Mouse (Mus musculus): ENCODE results near the gene Tmem126a.
A peak's percentile ranks its signal among the peaks of the same experiment; 100 is the strongest.

The Tmem126a gene

DNA sequence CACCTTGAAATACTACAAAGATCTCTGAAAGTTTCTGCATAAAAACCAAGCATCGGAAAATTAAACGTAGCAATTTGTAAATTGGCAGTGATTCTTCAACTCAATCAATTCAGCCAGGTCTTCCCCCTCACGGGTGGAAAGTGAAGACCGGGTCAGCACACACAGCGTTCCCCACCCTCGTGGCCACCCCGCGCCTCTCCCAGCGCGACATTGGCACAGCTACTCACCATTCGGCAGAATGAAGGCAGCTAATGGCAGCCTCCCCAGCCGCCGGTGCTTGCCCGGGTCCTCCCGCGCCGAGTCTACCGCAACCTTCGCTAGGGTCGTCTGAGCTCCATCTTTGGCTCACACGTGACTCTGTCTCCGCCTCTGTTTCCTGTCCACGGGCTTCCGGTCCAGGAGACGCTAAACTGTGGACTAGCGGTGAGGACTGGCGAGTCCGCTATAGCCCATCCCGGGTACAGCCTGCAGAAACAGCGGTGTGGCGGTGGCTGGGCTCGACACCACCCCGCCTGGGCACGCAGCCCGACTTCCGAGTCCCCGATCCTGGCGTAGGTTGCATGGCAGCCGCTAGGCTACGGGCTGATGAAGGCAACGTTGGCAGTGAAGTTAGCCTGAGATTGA, at the start of gene Tmem126a:
Gene Tmem126a (minus strand): TSS at position 385 of the 624 bp plus-strand sequence.
- peak; percentile 76 to 82 for DNase-seq (ENCODE audit: low spot score in 2 of 2)

DNA sequence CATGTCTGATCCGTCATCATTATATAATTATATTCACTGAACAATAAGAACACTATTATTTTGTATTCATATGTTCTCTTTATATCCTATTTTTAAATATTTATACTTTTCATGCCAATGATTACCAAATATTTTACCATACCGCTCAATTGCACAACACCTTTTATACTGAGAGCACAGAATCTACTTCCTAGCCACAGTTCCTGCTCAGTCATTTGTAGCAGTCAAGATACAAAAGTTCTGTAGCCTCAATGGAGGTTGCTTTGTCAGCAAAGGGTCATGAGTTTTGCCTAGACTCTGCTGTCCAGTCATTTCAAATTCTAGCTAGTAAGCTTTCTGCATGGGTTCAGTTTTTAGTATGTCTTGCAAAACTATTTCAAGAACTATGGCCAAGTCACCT, 25.6 kb upstream of the Tmem126a start:
- no peak for DNase-seq (ENCODE audit: low spot score in 2 of 2)

DNA sequence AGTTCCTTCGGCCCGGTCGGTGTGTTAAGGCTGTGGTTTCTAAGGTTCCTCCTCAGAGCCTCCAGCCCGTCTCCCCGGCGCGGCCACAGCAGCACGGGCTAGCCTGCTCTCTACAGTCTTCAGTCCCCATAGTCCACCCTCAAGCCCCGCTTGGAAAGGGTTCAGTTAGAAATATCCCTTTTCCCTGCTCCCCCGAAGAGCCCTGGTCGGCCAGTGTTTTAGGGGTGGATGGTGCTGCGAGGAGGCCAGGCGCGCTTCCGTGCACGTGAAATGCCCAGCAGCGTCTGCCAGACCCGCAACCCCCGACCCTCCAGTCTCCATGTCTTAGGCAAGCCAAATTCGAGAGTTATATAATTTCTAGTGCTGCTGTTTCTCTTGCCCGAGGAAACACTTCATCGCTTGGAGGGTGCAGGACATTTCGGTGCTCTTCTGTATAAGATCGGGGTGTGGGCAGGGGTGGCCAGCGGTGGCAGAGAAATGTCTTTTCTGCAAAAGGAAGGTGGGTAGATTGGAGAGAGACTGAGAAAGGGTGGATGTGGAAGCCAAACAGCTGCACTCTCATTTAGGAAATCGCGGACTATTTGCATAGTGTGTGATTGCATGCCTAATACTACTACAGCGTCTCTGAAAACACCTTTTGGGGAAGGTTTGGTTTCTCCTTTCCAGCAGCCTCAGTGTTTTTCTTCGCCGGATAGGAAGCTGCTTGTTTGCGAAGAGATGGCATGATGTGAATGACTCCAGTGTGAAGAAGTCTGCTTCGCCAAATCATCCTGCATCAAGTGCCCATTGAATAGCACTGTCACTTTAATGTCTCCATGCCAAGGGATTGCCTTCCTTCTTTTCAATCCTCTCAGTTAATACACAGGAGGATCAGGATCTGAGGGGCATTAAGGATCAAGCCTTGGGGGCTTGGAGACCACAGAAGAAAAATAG, 19.6 kb upstream of the Tmem126a start, which contains the start of gene Dlg2:
Gene Dlg2 (plus strand): TSS at position 360 of the 933 bp plus-strand sequence.
- no peak for DNase-seq (ENCODE audit: low spot score in 2 of 2)

DNA sequence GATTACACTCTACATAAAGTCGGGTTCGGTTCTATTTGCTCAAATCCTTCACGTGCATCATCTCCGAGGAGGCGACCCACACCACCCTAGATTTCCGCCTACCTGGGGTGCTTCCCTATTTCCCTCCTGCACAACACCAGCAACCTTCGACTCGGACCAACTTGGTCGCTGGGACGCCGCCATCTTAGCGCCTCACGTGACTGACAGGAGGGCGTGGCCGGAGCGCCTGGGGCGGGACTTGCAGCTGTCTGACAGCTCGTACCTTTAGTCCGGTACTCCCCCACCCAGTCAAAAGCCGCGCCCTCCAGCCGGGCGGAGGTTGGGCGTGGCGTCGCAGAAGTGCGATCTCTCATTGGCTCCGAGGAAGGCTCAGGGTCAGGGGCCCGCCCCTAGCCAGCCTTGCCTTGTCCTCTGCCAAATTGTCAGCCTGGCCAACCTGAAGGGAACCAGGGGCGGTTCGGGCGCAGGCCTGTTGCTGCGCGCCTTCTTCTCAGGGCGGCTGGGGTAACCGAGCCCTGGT, 18.8 kb upstream of the Tmem126a start, which contains the start of gene Tmem126b:
Gene Tmem126b (minus strand): TSS at position 209 of the 520 bp plus-strand sequence.
- DNase-seq (ENCODE audit: low spot score in 2 of 2), result peak; percentile 99 to 100

DNA sequence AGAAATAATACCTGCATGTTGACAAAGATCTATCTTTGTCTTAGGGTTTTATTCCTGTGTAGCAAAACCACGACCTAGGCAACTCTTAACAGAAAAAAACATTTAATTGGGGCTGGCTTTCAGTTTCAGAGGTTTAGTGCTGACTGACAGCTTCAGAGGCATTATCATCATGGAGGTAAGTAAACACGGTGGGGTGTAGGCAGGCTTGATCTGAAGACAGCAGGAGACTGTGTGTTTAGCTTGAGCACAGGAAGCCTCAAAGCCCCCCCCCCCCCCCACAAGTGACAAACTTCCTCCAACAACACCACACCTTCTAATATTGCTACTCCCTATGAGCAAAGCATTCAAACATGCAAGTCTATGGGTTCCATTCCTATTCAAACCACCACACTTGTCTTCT, 16.5 kb upstream of the Tmem126a start:
- no peak for DNase-seq (ENCODE audit: low spot score in 2 of 2)

DNA sequence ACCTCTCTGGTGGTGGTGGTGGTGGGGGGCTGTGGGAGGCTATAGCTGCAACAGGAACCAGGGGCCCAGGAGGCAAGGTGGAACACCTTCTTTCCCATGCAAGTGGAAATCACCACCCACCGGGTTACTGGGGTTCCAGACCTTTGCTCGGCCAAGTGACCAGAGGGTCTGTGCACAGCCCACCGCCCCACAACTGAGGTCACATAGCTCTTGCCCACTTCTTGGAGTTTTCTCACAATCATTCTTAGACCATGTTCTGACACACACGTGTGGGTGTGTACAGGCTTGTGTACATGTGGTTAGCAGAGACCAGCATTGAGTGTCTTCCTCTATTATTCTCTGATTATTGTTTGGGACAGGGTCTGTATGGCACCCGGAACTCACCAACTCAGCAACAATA, 4.4 kb upstream of the Tmem126a start:
- DNase-seq (ENCODE audit: low spot score in 2 of 2), result no peak

DNA sequence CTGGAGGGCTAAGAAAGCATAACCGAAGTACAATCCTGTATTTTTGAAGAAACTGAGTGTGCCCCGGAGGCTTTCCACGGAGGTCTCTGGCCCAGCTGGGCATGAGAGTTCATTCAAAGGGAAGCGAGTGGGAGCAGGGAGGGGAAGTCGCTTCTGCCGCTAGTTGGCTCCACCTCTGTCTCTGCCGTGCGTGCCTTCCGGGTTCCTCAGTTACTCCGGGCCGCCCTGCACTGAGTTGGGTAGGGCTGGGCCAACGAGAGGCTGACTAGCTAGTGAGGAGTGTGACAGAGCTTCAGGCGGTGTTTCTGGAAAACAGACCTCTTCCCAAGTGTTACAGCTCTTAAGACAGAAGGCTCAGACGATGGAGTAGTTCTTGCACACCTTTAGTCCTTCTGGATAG, 3.9 kb upstream of the Tmem126a start:
- peak; percentile 59 to 61 for DNase-seq (ENCODE audit: low spot score in 2 of 2)

DNA sequence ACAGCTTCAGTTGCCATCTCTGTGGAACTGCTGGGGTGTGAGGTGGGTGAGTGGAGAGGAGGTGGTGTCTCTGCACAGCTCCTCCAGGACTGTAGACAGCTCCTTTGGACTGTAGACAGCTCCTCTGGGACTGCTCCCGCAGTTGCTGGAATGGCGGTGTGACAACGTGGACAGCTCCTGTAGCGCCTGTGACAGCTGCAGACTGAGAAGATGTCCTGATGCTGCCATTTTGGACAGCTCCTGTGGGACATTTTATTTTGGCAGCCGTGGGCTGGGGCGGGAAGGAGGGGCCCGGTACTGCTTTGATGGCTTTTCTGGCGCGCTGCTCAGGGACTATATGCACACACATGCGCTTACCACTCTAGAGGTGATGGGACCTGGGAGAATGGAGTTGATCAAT, 3.3 kb upstream of the Tmem126a start:
- no peak for DNase-seq (ENCODE audit: low spot score in 2 of 2)

DNA sequence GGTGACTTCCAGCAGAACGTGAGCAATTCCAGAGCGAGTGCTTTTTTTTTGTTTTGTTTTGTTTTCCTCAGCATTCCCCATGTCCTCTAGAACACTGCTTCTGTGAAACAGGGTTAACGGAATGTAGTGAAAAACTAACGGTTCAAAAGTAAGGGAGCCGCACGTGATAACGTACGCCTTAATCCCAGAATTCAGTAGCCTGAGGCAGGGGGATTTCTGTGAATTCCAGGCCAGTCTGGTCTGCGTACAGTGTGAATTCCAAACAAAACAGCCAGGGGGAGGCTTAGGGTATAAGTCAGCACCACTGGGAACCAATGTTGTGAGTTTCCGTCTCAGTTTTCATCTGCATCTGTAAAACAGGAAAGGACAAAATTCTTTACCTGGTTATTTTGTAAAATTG, 488 bp upstream of the Tmem126a start:
- no peak for DNase-seq (ENCODE audit: low spot score in 2 of 2)

DNA sequence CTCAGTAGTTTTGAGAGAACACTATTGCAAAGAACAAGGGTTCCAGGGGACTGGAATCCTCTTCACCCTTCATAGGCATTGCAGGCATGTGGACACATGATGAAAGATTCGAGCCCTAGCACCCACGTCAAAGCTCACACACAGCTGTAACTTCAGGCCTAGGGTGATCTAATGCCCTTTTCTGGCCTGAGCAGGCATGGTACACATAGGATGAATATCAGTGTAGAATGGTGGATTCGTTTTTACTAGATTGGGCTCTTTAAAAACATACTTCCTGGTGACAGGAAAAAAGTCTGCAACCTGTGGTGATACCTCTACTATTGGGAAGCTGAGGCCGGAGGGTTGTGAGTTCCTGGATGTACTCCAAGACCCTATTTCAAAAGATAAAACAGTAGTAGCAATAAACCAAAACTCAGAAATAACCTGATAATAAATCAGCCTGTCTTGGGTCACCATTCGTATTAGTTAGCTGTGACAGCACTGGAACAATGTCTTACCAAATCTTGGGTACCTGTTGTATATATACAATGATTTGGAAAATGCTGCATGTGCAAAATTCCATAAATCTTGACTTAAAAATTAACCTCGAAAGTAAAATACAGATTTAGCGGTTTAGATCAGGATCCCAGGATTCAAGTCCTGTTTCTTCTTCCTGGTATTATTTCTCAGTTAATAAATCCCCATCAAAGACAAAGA, 732 bp downstream of the Tmem126a start:
- no peak for DNase-seq (ENCODE audit: low spot score in 2 of 2)

DNA sequence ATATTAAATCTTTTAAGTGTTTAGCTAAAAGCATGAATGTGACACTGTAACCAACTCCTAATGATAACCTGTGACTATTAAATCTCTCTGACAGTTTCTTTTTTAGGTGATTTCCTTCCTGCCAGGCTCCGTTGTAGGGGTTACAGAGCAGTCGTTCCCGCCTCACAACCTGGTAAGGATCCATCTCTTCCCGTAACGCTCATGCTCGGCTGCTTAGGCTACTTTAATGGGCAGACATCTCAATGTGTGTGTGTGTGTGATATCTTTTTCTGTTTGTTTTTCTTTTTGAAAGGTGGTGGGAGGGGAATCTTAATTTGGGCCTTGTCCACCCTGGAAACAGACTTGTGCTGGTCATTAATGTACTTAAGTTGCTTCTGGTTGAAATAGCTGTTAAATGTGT, 12.8 kb downstream of the Tmem126a start:
- no peak for DNase-seq (ENCODE audit: low spot score in 2 of 2)

DNA sequence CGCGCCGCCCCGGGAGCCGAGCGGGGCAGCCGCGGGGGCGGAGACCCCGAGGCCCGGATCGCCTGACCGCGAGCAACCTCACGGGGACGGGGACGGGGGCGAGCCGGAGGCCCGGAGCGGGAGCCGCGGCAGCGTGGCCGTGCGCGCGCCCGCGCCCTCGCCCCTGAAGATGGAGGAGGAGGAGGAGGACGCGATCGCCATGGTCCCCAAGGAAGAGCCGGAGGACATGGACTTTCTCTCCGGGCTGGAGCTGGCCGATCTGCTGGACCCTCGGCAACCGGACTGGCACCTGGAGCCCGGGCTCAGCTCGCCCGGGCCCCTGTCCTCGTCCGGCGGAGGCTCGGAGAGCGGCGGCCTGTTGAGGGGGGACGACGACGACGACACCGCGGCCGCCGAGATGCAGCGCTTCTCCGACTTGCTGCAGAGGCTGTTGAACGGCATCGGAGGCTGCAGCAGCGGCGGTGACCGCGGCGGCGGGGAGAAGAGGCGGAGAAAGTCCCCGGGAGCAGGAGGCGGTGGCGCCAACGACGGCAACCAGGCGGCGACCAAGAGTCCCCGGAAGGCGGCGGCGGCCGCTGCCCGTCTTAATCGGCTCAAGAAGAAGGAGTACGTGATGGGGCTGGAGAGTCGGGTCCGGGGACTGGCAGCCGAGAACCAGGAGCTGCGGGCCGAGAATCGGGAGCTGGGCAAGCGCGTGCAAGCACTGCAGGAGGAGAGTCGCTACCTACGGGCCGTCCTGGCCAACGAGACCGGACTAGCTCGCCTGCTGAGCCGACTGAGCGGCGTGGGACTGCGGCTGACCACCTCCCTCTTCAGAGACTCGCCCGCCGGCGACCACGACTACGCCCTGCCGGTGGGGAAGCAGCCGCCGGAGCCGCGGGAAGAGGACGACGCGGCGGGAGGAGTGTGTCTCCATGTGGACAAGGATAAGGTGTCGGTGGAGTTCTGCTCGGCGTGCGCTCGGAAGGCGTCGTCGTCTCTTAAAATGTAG, 13.6 kb downstream of the Tmem126a start:
- DNase-seq (ENCODE audit: low spot score in 2 of 2), result peak; percentile 68 to 73

DNA sequence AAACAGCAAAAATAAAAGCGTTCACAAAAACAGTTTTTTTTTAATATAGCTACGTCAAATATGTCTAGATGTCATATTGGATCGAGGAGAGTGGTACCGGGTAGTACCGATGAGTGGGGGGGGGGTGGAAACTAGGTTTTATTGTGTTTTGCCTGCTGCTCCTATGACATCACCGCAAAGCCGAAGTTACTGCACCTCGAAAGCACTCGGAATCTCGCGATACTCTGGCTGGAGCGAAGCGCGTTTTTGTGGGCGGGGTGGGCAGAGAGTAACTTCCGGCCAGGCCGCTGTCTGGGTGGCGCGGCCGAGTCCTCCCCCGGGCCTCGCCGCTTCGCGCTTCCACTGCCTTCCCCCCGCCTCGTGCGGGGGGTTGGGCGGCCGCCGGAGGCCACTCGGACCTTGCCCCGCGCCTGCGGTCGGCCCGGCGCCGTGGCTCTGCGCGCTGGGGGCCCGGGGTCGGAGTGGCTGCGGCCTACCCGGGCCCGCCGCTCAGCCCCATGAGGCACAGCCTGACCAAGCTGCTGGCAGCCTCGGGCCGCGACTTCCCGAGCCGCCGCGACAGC, 14.4 kb downstream of the Tmem126a start, which contains the start of gene Crebzf:
Gene Crebzf (plus strand): TSS at position 212 of the 563 bp plus-strand sequence.
- peak; percentile 96 to 97 for DNase-seq (ENCODE audit: low spot score in 2 of 2)

DNA sequence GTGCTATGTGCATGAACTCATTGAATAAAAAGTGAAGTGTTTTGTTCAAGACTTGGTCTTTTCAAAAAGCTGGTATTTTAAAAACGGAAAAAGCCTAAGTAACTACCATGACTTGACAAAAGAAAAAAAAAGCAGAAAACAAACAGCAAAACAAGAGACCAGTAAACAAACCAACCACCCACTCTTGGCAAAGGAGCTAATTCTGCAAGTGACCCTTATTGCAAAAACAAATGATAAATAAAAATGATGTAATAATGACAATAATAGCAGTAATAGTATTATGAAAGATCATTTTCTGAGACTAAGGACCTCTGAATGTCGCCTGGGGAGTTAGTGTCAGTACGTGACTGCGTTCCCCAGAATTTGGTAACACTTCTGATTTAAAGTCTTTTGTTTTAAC, 15.0 kb downstream of the Tmem126a start:
- no peak for DNase-seq (ENCODE audit: low spot score in 2 of 2)

DNA sequence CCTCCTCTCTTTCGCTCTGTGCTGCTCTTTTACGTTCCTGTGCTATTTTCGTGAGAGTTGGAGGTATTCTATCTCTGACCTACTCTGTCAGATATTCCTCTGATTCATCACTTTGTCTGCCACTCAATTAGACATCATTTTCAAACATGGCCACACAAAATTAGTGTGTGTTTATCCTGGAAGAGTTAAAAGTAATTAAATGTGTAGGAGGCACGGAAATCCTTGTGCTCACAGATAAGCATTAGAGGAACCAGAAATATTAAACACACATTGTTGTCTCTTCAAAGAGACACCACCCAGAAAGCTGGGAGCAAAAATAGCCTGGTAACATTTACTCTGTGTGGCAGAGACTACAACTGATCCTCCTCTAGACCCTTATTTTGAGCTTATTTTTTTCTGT, 17.0 kb downstream of the Tmem126a start:
- no peak for DNase-seq (ENCODE audit: low spot score in 2 of 2)

DNA sequence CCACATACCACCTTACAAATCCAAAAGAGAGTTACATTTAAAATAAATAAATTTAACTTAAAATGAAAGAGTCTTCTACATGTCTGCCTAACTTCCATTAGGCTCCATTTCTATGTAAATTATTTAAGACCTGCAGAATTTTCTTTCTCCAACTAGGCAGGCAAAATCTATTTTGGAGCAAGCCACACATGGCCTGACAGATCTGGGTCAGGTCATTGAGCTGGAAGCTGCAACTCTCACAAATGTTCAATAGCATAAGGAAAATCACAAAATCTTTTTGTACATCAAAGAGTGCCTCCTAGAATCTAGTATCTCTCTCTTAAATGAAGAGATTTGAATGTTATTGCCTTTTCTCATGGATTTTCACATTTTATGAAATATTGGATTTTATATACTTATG, 24.8 kb downstream of the Tmem126a start:
- no peak for DNase-seq (ENCODE audit: low spot score in 2 of 2)

DNA sequence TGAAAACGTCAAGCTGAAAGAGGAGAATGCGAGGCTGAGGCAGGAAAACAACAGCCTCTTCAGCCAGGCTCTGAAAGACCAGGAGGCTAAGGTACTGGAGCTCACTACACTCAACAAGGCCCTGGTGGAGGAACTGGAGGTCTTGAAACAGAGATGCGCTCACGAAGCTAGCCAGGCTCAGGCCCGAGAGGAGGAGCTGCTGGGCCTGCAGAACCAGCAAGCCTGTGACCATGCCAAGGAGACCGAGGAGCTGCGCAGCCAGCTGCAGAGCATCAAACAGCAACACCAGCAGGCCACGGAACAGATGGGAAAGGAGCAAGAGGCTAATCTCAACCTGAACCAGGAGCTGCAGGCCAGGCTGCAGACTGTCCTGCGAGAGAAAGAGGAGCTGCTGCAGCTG, 30.0 kb downstream of the Tmem126a start:
- peak in 1 of 2 experiments; percentile 2 for DNase-seq (ENCODE audit: low spot score in 2 of 2)

DNA sequence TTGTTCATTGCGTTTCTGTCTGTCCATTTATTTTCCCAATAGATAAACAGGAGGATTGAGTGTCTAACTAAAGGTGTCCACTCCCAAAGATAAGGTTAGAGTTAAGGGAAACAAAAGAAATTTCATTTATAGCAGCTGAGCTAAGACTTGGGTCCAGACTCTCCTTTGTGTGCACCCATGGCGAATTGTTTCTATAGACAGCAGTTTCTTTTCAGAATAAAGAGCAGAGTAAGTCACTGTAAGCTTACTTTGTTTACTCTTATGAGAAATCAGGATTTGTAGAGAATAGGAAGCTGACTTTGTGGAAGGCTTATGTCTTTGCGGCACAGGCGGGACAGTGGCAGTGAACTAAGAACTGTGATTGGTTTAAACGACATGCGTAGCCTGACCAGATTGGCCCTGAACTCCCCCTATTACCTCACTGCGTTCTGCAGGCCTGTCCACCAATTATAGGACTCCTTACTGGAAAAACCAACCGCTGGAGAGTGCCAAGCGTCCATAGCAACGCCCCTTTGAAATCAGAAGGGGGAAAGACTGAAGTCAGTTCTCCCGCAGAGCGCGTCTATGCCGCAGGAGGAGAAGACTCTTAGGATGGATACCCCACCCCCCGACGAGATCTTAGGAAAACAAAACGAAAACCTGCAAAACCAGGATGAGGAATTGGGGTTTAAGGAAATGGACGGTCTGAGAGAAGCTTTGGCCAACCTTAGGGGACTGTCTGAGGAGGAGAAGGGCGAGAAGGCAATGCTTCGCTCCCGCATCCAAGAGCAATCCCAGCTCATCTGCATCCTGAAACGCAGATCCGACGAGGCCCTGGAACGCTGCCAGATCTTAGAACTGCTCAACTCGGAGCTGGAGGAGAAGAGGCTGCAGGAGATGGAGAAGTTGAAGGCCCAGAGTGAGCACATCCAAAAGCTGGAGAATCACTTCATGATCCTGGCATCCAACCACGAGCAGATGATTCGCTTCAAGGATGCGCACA, 30.7 kb downstream of the Tmem126a start, which contains the start of gene Ccdc89:
Gene Ccdc89 (plus strand): TSS at position 558 of the 982 bp plus-strand sequence.
- peak; percentile 44 to 53 for DNase-seq (ENCODE audit: low spot score in 2 of 2)

DNA sequence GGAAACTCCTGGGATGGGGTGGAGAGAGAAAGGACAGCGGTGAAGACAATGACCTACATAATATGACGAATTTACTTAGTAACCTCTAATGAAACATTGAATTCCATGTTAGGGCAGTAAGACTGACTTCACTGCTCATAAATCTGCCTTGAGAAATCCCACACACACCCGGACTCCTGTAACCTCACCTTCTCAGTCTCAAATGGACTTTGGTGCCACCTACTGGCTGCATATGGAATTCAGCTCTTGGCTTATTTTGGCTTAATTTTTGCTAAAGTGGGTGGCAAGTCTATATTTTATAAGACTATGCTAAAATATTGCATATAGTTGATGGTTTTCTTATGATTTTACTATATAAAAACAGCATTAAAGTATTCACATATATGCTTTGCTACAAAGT, 47.1 kb downstream of the Tmem126a start:
- peak; percentile 26 to 32 for DNase-seq (ENCODE audit: low spot score in 2 of 2)

Data from spleen, postnatal 36 days (tissue).